Mouse (Mus musculus) CD4-positive helper T cell, adult 2 months (primary cell): ENCODE data around the gene Btbd2.

Source experiments
- DNase-seq: peaks from one replicate; pipeline ENCODE4 v3.0.0-alpha.2; 2012; ENCODE audit warnings: low read depth, missing footprints, low spot score

Gene Btbd2

DNA sequence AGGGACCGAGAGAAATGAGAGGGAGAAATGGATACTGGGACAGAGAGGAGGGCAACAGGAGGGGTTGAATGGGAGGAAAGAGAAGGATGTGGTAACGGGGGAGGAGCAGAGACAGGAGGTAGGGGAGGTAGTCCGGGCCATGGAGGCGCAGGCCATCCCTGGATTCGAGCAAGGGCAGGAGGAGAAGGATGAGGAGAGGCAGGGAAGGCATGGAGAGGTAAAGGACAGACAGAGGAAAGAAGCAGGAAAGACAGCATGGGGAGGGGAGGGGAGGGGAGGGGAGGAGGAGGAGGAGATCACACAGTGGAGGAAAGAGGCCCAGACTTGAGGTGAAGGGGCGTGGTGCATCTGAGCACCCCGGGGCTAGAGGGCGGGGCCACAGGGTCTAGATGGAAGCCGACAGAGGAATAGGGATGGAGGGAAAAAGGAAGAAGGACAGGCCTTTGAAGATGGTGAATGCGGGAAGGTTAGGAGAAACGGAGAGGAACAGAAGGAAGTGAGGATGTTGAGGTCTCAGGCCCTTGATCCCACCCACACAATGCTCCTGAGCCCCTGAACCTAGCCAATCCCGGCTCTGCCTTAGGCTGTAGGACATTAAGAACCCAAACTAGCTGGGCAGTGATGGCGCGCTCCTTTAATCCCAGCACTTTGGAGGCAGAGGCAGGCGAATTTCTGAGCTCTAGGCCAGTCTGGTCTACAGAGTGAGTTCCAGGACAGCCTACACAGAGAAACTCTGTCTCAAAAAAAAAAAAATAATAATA, at the start of gene Btbd2:
Gene Btbd2 (minus strand): TSS at position 209 of the 761 bp plus-strand sequence.
- peak; percentile 50 for DNase-seq

GRCm38 (mm10) chr10:80705479-80705878, 48.6 kb upstream of the Btbd2 start:
- no peak for DNase-seq

GRCm38 (mm10) chr10:80705033-80705432, 48.2 kb upstream of the Btbd2 start:
- DNase-seq: no peak

- no peak for DNase-seq
Measured at GRCm38 (mm10) chr10:80704418-80704817, 47.5 kb upstream of the Btbd2 start.

DNA sequence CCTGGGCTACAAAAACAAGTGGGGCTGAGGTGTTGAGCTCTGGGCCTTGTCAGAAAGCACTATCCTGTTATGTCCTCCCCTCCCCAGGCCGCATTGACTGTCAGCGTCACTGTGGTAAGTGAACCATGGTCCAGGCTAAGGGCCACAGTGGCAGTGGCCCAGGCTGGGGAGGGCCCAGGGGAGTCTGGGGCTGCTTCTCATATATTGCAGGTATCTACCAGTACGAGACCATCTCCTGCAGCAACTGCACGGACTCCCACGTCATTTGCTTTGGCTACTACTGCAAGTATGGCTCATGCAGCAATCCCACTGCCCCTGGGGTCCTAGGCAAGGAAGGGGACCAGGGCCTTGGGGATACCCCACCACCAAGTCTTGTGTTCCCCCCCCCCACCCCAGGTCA, 46.8 kb upstream of the Btbd2 start:
- DNase-seq: no peak

- peak; percentile 95 for DNase-seq
Measured at GRCm38 (mm10) chr10:80702536-80703390, 45.9 kb upstream of the Btbd2 start.

DNA sequence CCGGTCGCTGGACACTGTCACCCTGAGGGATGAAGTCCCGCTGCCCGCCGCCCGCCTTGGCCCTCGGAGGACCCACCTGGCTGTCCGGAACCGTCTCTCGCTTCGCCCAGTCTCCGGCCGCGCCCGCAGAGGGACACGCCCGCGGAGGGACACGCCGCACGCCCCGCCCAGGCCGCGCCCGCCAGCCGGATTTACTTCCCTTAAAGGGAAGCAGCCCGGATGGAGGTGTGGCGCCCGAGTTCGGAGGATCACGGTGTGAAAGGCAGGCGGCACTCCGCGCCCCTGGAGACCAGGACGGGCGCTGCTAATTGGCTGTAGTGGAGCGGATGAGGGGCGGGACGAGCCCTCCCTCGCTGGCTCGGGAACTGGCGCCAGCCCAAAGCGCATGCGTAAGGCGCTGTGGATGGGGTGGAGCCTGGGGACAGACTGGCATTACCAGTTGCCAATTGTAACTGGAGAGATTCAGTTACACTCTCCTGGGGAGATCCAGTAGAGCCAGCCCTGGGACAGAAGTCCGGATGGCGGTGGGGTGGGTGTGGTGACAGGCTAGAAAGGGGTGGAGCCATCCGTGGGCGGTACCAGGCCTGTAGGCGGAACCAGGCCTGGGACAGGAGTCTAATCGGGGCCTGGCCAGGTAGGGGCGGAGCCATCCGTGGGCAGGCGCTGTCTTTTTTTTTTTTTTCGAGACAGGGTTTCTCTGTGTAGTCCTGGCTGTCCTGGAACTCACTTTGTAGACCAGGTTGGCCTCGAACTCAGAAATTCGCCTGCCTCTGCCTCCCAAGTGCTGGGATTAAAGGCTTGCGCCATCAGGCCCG, 45.1 kb upstream of the Btbd2 start, which contains the start of the genes Mob3a and Izumo4:
Gene Mob3a (minus strand): TSS at position 257 of the 815 bp plus-strand sequence.
Gene Izumo4 (plus strand): TSS at position 464 of the 815 bp plus-strand sequence.
- DNase-seq: peak; percentile 100

DNA sequence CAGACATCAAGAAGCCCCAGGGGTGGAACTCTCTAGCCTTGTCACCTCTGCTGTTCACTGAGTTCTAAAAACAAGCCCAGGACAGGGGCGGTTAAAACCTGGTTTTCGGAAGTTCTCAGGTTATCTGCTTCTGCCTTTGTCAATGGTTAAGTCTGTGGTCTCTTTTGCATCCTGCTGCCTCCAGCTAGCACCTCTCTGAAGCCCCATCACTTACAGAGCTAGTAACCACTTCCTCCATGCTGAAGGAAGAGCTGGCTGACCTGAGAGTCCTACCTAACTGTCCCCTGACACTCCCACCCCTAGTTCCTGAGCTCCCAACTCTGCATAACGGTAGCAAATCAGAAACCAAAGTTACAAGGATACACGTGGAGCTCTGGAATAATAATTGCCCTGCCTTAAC, 43.9 kb upstream of the Btbd2 start:
- peak; percentile 89 for DNase-seq

- DNase-seq: peak; percentile 51
Measured at GRCm38 (mm10) chr10:80700038-80700504, 43.2 kb upstream of the Btbd2 start.

GRCm38 (mm10) chr10:80698605-80699004, 41.7 kb upstream of the Btbd2 start:
- DNase-seq: no peak

DNA sequence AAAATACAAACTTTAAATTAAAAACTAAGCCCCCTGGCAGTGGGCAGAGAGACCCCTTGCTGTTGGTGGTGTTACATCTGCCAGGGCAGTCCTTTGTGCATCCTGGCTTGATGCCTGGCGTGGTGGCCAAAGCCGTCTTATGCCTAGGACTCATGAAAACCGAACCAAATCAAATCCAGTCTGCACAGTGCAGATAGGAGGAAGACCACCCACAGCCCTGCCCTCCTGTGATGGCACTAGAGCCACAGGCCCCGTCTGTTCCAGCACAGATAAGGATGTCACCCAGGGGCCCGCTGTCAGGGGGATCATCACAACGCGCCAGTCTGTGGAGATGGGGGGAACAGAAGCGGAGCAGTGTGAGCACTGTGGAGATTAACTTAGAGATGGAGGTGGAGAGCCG, 40.9 kb upstream of the Btbd2 start:
- DNase-seq: no peak

DNA sequence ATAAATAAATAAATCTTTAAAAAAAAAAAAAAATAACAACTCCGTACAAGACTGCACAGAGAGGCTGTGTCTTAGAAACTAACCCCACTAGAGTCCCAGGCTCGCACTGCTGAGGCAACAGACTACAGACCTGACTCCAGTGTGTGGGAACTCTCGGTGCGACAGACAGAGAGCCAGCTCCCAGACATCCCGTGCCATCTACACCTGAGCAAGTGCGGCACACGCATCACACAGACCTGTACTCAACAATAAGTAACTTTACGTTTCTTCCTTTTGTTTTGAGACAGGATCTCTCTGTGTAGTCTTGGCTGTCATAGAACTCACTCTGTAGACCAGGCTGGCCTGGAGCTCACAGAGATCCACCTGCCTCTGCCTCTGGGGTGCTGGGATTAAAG, 40.5 kb upstream of the Btbd2 start:
- no peak for DNase-seq

GRCm38 (mm10) chr10:80696502-80697392, 39.9 kb upstream of the Btbd2 start:
- no peak for DNase-seq

- peak; percentile 83 for DNase-seq
Measured at GRCm38 (mm10) chr10:80695801-80696501, 39.1 kb upstream of the Btbd2 start.

DNA sequence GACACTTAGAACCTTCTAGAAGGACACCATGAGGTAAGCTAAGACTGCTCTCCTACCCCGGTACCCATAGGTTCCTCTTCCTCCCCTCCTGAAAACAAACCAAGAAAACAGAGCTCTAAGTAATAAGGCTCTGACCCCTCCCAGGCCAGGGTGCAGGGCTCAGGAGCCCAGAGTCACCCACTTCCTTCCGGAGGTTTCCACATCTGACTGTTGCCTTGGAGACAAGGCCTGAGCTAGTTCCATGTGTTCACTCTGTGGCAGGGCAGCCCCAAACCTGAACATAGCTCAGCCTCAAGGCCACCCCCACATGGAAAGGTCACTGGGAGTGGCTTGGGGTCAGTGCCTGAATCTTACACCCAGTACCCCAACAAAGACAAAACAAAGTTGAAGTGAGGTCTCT, 38.3 kb upstream of the Btbd2 start:
- DNase-seq: peak; percentile 96

DNA sequence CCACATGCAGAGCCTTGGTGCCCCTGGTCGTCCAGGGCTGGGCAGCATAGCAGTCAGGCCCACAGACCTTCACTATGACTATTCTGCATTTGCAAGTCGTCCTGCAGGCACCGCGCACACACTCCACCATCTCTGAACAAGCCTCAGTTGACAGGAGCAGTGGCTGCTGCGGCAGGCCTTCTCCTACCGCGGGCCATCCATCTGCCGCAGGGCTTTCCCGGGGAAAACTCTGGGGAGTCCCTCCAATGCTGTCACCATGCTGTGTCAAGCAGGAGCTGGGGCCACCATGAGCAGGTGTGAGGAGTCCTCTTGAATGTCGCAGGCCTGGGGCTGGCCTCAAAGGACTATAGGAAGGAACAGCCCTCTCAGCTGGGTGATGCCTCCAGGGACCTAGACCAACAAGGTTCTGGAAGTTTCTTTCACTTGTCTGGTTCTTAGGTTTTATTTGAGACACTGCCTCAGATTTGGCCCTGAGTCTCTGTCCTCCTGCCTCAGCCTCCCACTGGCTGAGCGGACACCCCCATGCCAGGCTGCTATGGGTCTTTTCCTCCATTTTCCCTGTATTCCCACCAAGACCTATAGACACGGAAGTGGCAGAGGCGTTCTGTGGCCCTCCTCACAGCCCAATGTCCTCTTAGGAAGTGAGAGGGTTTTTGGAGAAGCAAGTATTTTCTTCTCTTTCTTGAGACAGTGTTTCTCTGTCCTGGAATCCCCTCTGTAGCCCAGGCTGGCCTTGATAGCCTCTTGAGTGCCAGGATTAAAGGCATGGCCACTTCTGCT, 37.5 kb upstream of the Btbd2 start:
- no peak for DNase-seq

GRCm38 (mm10) chr10:80693401-80694045, 36.7 kb upstream of the Btbd2 start:
- DNase-seq: no peak
